Mouse (Mus musculus) brain, embryonic 14.5 days (tissue): ENCODE results near the gene Adam12.

Source experiments
- CTCF ChIP-seq: fragments of 200-500 bp; IDR thresholded peaks from 2 replicates; pipeline ENCODE4 v1.5.1; 2012; ENCODE audit warnings: inconsistent platforms, mild to moderate bottlenecking, moderate library complexity, borderline replicate concordance; ENCODE audit not compliant: insufficient read depth, insufficient read length; ENCODE audit errors: extremely low read depth
- POLR2A ChIP-seq: fragments of 200-500 bp; IDR thresholded peaks from 2 replicates; pipeline ENCODE4 v1.6.1; 2012; ENCODE audit warnings: mild to moderate bottlenecking, inconsistent platforms, borderline replicate concordance; ENCODE audit not compliant: poor library complexity, insufficient read depth, insufficient read length, severe bottlenecking; ENCODE audit errors: extremely low read depth

DNA sequence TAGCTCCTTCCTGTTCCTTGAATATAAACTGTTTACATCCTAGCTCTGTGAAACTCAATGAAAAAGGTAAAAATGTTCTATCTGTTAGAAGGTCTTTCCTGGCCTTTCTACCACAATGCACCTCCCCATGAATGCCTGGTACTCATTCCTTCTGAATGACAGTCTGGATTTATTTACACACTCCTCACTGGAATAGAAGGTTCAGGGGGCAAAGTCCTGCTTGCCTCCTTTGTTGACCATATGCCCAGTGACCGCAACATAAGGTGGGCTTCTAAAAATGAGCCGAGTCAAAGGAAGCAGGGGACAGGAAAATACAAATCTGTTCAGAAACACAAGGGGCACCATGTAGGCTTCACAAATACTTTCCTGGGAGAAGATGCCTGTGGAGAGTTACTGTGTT, 62.2 kb downstream of the Adam12 start:
- TF ChIP-seq CTCF (no peak), POLR2A (no peak)
